Mouse (Mus musculus): ENCODE results near the gene Podxl. TPM values are rescaled to one million over a fixed set of nuclear protein-coding genes. Genes with fewer than 3 reads are reported as not detected.

Podxl gene
- total RNA-seq, 2 experiments from 2014 or later: 14.0 to 17.2 TPM

GRCm38 (mm10) chr6:31480008-31480407 is 83.8 kb downstream of the Podxl start:
- no peak for DNase-seq (ENCODE audit: extremely low spot score in 1 of 2, low spot score in 1 of 2)

- no peak for DNase-seq (ENCODE audit: extremely low spot score in 1 of 2, low spot score in 1 of 2)
Measured at GRCm38 (mm10) chr6:31478221-31478620, 85.6 kb downstream of the Podxl start.

Other genes starting within 250 kb of the Podxl start
- 100 to 1,000 TPM; 141 to 142 TPM for gene Mkln1, start 165.2 kb downstream of the Podxl start, total RNA-seq (2021)